Mouse (Mus musculus): Measurements from ENCODE around the gene Olfr354. TPM values are rescaled to one million over a fixed set of nuclear protein-coding genes. Genes with fewer than 3 reads are reported as not detected.

Gene Olfr354
- not detected in 2 replicates for polyA plus RNA-seq (2014; fragmentation: Nextera tagmentation; extraction: Ambion mirVana)

- Histone ChIP-seq H3K4me1 (ENCODE audit: control insufficient read depth, insufficient read depth, low read length) (no peaks in the 10 kb centered on the region), H3K27ac (ENCODE audit: low read depth, low read length) (no peak within 1 kb of the TSS), H3K9me3 (ENCODE audit: control insufficient read depth, low read length) (no peaks in the 10 kb centered on the region; the same call in 1 of the 2 replicates), H3K36me3 (ENCODE audit: control insufficient read depth, insufficient read depth, low read length) (no peaks in the 10 kb centered on the region), H3K4me2 (ENCODE audit: low read depth, low read length) (no peak within 1 kb of the TSS), H3K27me3 (ENCODE audit: control insufficient read depth, insufficient read depth, low read length) (no peaks in the 10 kb centered on the region), H3K4me3 (ENCODE audit: low read depth, low read length) (no peak within 1 kb of the TSS), H3K9ac (replicated peaks; ENCODE audit: low read depth, low read length) (no peak within 1 kb of the TSS)
- no peak for ATAC-seq (ENCODE audit: low read depth)
These were observed at the start of gene Olfr354 for GRCm38 (mm10) chr2:36905380-36905779. TSS of gene Olfr354 (plus strand) at chr2:36905680.

GRCm38 (mm10) chr2:36862560-36862959, 42.9 kb upstream of the Olfr354 start, which contains the start of gene Olfr351:
TSS of gene Olfr351 (minus strand) at chr2:36862660.
- Histone ChIP-seq H3K27ac (ENCODE audit: low read depth, low read length) (no peak within 1 kb of the TSS), H3K9me3 (ENCODE audit: control insufficient read depth, low read length) (no peaks in the 10 kb centered on the region; the same call in 1 of the 2 replicates), H3K27me3 (ENCODE audit: control insufficient read depth, insufficient read depth, low read length) (no peaks in the 10 kb centered on the region), H3K9ac (replicated peaks; ENCODE audit: low read depth, low read length) (no peak within 1 kb of the TSS), H3K4me3 (ENCODE audit: low read depth, low read length) (no peak within 1 kb of the TSS), H3K36me3 (ENCODE audit: control insufficient read depth, insufficient read depth, low read length) (no peaks in the 10 kb centered on the region), H3K4me2 (ENCODE audit: low read depth, low read length) (no peak within 1 kb of the TSS), H3K4me1 (ENCODE audit: control insufficient read depth, insufficient read depth, low read length) (no peaks in the 10 kb centered on the region)
- ATAC-seq (ENCODE audit: low read depth), result no peak
- WGBS, result 91% methylated on average over 1 of the region's 1 CpGs

GRCm38 (mm10) chr2:36868160-36868559, 37.3 kb upstream of the Olfr354 start, which contains the start of gene Olfr352:
TSS of gene Olfr352 (plus strand) at chr2:36868460.
- H3K4me2 ChIP-seq (ENCODE audit: low read depth, low read length), result no peak within 1 kb of the TSS
- no peaks in the 10 kb centered on the region; the same call in 1 of the 2 replicates for H3K9me3 ChIP-seq (ENCODE audit: control insufficient read depth, low read length)
- no peak within 1 kb of the TSS for H3K9ac ChIP-seq (replicated peaks; ENCODE audit: low read depth, low read length)
- no peaks in the 10 kb centered on the region for H3K4me1 ChIP-seq (ENCODE audit: control insufficient read depth, insufficient read depth, low read length)
- no peaks in the 10 kb centered on the region for H3K36me3 ChIP-seq (ENCODE audit: control insufficient read depth, insufficient read depth, low read length)
- no peak for ATAC-seq (ENCODE audit: low read depth)
- H3K27ac ChIP-seq (ENCODE audit: low read depth, low read length), result no peak within 1 kb of the TSS
- 92% methylated on average over 1 of the region's 1 CpGs for WGBS
- H3K4me3 ChIP-seq (ENCODE audit: low read depth, low read length), result no peak within 1 kb of the TSS
- no peaks in the 10 kb centered on the region for H3K27me3 ChIP-seq (ENCODE audit: control insufficient read depth, insufficient read depth, low read length)

- no peaks in the 10 kb centered on the region for H3K4me1 ChIP-seq (ENCODE audit: control insufficient read depth, insufficient read depth, low read length)
- H3K36me3 ChIP-seq (ENCODE audit: control insufficient read depth, insufficient read depth, low read length), result no peaks in the 10 kb centered on the region
- no peaks in the 10 kb centered on the region; the same call in 1 of the 2 replicates for H3K9me3 ChIP-seq (ENCODE audit: control insufficient read depth, low read length)
- H3K4me2 ChIP-seq (ENCODE audit: low read depth, low read length), result no peak within 1 kb of the TSS
- no peak within 1 kb of the TSS for H3K9ac ChIP-seq (replicated peaks; ENCODE audit: low read depth, low read length)
- no peaks in the 10 kb centered on the region for H3K27me3 ChIP-seq (ENCODE audit: control insufficient read depth, insufficient read depth, low read length)
- ATAC-seq (ENCODE audit: low read depth), result no peak
- H3K27ac ChIP-seq (ENCODE audit: low read depth, low read length), result no peak within 1 kb of the TSS
- H3K4me3 ChIP-seq (ENCODE audit: low read depth, low read length), result no peak within 1 kb of the TSS
These were observed 12.6 kb upstream of the Olfr354 start, which contains the start of gene Olfr353 for GRCm38 (mm10) chr2:36892836-36893235. TSS of gene Olfr353 (minus strand) at chr2:36892936.

GRCm38 (mm10) chr2:36897114-36897513, 8.4 kb upstream of the Olfr354 start:
- H3K9ac ChIP-seq (replicated peaks; ENCODE audit: low read depth, low read length), result no peak overlapping the region
- no peaks in the 10 kb centered on the region for H3K27me3 ChIP-seq (ENCODE audit: control insufficient read depth, insufficient read depth, low read length)
- H3K36me3 ChIP-seq (ENCODE audit: control insufficient read depth, insufficient read depth, low read length), result no peaks in the 10 kb centered on the region
- no peaks in the 10 kb centered on the region for H3K9me3 ChIP-seq (ENCODE audit: control insufficient read depth, low read length)
- H3K27ac ChIP-seq (ENCODE audit: low read depth, low read length), result no peak overlapping the region
- H3K4me1 ChIP-seq (ENCODE audit: control insufficient read depth, insufficient read depth, low read length), result no peaks in the 10 kb centered on the region
- no peak overlapping the region for H3K4me3 ChIP-seq (ENCODE audit: low read depth, low read length)
- no peak overlapping the region for H3K4me2 ChIP-seq (ENCODE audit: low read depth, low read length)
- no peak for ATAC-seq (ENCODE audit: low read depth)

GRCm38 (mm10) chr2:36928797-36929196, 23.3 kb downstream of the Olfr354 start, which contains the start of gene Olfr355:
TSS of gene Olfr355 (minus strand) at chr2:36928897.
- no peak within 1 kb of the TSS for H3K9ac ChIP-seq (replicated peaks; ENCODE audit: low read depth, low read length)
- H3K27ac ChIP-seq (ENCODE audit: low read depth, low read length), result no peak within 1 kb of the TSS
- no peaks in the 10 kb centered on the region for H3K4me1 ChIP-seq (ENCODE audit: control insufficient read depth, insufficient read depth, low read length)
- H3K36me3 ChIP-seq (ENCODE audit: control insufficient read depth, insufficient read depth, low read length), result no peaks in the 10 kb centered on the region
- no peaks in the 10 kb centered on the region for H3K9me3 ChIP-seq (ENCODE audit: control insufficient read depth, low read length)
- no peak within 1 kb of the TSS for H3K4me3 ChIP-seq (ENCODE audit: low read depth, low read length)
- no peak within 1 kb of the TSS for H3K4me2 ChIP-seq (ENCODE audit: low read depth, low read length)
- no peaks in the 10 kb centered on the region for H3K27me3 ChIP-seq (ENCODE audit: control insufficient read depth, insufficient read depth, low read length)
- no peak for ATAC-seq (ENCODE audit: low read depth)

- Histone ChIP-seq H3K36me3 (ENCODE audit: control insufficient read depth, insufficient read depth, low read length) (no peaks in the 10 kb centered on the region), H3K4me1 (ENCODE audit: control insufficient read depth, insufficient read depth, low read length) (no peaks in the 10 kb centered on the region), H3K9ac (replicated peaks; ENCODE audit: low read depth, low read length) (no peak within 1 kb of the TSS), H3K27me3 (ENCODE audit: control insufficient read depth, insufficient read depth, low read length) (no peaks in the 10 kb centered on the region), H3K9me3 (ENCODE audit: control insufficient read depth, low read length) (0 out of 2 replicates have a peak, but pooled peaks cover 3% of the 10 kb centered on the region), H3K27ac (ENCODE audit: low read depth, low read length) (no peak within 1 kb of the TSS), H3K4me3 (ENCODE audit: low read depth, low read length) (no peak within 1 kb of the TSS), H3K4me2 (ENCODE audit: low read depth, low read length) (no peak within 1 kb of the TSS)
- 86% methylated on average over 2 of the region's 2 CpGs for WGBS
- no peak for ATAC-seq (ENCODE audit: low read depth)
These were observed 31.3 kb downstream of the Olfr354 start, which contains the start of gene Olfr356 for GRCm38 (mm10) chr2:36936821-36937220. TSS of gene Olfr356 (plus strand) at chr2:36937121.

Other genes with a start within 250 kb of the Olfr354 start
- gene Olfr346, start 219.9 kb upstream of the Olfr354 start, polyA plus RNA-seq (2014; fragmentation: Nextera tagmentation; extraction: Ambion mirVana), result not detected in 2 replicates
- gene Olfr347, start 173.8 kb upstream of the Olfr354 start, polyA plus RNA-seq (2014; fragmentation: Nextera tagmentation; extraction: Ambion mirVana), result not detected in 2 replicates
- not detected in 2 replicates for gene Olfr348, start 121.4 kb upstream of the Olfr354 start, polyA plus RNA-seq (2014; fragmentation: Nextera tagmentation; extraction: Ambion mirVana)
- not detected in 2 replicates for gene Olfr50, start 115.1 kb upstream of the Olfr354 start, polyA plus RNA-seq (2014; fragmentation: Nextera tagmentation; extraction: Ambion mirVana)
- gene Olfr3, start 88.6 kb upstream of the Olfr354 start, polyA plus RNA-seq (2014; fragmentation: Nextera tagmentation; extraction: Ambion mirVana), result not detected in 2 replicates
- gene Olfr350, start 59.4 kb upstream of the Olfr354 start, polyA plus RNA-seq (2014; fragmentation: Nextera tagmentation; extraction: Ambion mirVana), result not detected in 2 replicates
- gene Olfr351, start 43.0 kb upstream of the Olfr354 start, polyA plus RNA-seq (2014; fragmentation: Nextera tagmentation; extraction: Ambion mirVana), result not detected in 2 replicates
- gene Olfr352, start 37.2 kb upstream of the Olfr354 start, polyA plus RNA-seq (2014; fragmentation: Nextera tagmentation; extraction: Ambion mirVana), result not detected in 2 replicates
- gene Olfr353, start 12.7 kb upstream of the Olfr354 start, polyA plus RNA-seq (2014; fragmentation: Nextera tagmentation; extraction: Ambion mirVana), result not detected in 2 replicates
- gene Olfr355, start 23.2 kb downstream of the Olfr354 start, polyA plus RNA-seq (2014; fragmentation: Nextera tagmentation; extraction: Ambion mirVana), result not detected in 2 replicates
- not detected in 2 replicates for gene Olfr356, start 31.4 kb downstream of the Olfr354 start, polyA plus RNA-seq (2014; fragmentation: Nextera tagmentation; extraction: Ambion mirVana)
- gene Olfr357, start 88.1 kb downstream of the Olfr354 start, polyA plus RNA-seq (2014; fragmentation: Nextera tagmentation; extraction: Ambion mirVana), result not detected in 2 replicates
- gene Olfr358, start 103.7 kb downstream of the Olfr354 start, polyA plus RNA-seq (2014; fragmentation: Nextera tagmentation; extraction: Ambion mirVana), result not detected in 2 replicates
- not detected in 2 replicates for gene Olfr360, start 160.1 kb downstream of the Olfr354 start, polyA plus RNA-seq (2014; fragmentation: Nextera tagmentation; extraction: Ambion mirVana)
- gene Olfr361, start 183.6 kb downstream of the Olfr354 start, polyA plus RNA-seq (2014; fragmentation: Nextera tagmentation; extraction: Ambion mirVana), result not detected in 2 replicates
- not detected in 2 replicates for gene Olfr362, start 212.2 kb downstream of the Olfr354 start, polyA plus RNA-seq (2014; fragmentation: Nextera tagmentation; extraction: Ambion mirVana)
- gene Olfr364-ps1, start 233.6 kb downstream of the Olfr354 start, polyA plus RNA-seq (2014; fragmentation: Nextera tagmentation; extraction: Ambion mirVana), result not detected in 2 replicates

Data from neural tube, embryonic 14.5 days (tissue).